Mouse (Mus musculus) lung, postnatal 14 days (tissue): ENCODE measurements at regions not wholly inside any gene's neighbourhood (a gene's known extent, or its start where the extent isn't known, plus 50 kb on each side); places are given as distances from the start of the nearest gene placed in this dataset.

ENCODE experiments used
- DNase-seq: peaks from one replicate; pipeline ENCODE4 v3.0.0; 2021

DNA sequence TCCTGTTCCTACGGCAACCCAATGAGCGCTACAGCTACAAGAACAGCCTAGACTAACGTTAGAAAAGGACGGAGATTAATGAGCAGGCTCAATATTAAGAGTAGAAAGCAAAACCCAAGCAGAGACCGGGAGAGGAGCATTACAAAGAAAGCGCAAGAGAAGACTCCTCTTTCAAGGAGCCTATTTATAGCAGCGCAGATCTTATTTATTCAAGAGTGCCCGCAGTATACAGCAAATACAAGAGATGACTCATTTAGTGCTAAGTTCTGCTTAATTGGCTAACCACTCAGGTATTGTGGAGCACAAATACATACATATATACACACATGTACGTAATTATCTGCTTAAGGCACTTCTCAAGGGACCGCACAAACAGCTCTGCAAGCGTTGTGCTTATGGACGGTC lies 377.2 kb downstream of the Gpd2 start:
- DNase-seq = no peak

DNA sequence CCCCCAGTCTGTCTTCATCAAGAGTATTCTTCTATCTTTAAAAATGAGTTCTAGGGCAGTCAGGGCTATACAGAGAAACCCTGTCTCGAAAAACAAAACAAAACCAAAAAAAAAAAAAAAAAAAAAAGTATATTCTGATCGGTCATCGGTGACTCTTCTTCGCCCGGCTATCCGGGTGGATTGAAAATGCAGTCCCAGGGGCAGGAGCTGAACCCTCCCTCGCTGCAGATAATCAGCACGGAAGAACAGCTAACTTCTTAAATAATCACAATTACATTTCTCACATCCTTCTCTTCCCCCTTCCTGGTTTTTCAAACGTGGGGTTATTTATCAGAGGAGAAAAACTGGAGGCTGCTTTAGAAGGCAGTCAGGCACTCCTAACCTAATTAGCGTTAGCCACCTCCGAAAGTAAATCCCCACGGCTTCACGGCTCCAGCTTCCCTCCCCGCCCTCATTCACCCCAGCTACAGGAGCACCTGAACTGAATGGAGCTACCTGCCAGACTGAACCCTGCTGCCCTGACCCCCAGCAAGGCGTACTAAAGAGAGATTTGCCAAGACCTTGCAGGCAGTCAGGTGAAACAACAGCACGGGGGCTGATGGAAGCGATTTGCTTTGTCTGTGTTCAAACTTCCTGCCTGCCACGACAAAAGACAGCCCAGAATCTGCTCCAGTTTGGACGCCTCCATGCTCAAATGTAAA lies 379.2 kb downstream of the Gpd2 start:
- DNase-seq = no peak

DNA sequence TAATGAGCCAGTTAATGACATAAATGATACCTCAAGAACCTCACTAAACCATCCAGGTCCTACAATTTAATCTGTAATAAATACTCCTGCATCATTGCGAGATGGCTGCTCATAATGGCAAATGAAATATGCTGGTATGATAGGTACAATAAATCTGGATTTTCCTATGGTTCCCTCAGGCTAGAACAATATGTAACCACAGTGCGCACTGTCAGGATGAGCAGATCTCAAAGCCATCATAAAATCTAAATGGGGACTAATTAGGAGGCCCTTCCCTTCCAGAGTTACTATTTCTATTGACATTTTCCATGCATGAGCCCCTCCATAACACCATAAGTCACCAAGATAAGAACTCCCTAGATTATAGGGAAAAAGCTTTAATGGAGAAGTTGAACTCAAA lies 379.8 kb downstream of the Gpd2 start:
- DNase-seq = no peak

DNA sequence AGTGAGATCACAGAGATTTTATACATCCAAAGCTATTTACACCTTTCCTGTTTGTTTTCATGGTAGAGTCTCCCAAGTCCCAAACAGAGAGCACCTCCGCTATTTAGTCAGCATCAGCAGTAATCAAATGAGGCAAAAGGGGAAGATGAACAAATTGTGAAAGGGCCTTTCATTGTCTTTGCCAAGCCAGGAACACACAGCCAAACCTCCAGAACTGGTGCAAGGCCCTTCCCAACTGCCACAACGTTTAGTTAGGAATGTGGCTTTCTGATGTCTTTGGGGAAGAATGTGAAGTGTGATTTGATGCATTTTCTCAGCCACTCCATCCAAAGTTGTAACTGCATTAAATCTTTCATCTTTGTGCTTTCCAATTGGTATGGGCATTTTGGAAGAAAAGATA lies 353.6 kb upstream of the Galnt5 start:
- DNase-seq = no peak

DNA sequence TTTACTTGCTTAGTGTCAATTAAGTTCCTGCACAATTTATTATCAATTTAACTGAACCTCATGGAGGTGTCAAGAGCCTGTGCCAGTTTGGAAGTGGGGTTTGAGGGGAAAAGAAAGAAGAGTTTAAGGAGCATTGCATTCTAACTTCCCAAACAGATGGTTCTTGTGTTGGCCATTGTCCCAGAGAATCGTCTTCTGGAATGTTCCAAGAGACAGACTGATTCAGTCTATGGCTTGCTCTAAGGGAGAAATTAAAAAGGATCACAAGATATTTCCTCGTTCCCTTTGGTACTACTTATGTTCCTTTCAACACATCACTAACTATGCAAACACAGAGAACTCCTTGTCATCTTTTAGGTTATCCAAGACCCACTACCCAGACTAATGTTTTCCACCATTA lies 353.1 kb upstream of the Galnt5 start:
- no peak for DNase-seq

DNA sequence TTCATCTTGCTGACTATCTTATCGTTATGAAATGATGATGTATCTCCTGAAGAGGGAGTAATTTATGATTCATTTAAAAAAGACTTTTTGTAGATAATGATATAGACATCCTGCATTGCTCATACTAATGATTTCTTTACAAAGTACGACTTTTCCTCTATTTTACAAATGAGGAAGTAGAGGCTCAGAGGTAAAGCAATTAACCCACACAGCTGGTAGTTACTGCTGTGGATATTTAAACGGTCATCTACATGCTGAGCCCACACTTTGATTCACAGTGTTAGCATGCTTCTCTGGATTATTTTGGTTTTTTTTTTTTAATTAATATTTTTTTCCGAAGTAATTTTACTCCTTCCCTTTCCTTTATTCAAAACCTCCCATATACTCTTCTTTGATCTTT lies 348.7 kb upstream of the Galnt5 start:
- no peak for DNase-seq

DNA sequence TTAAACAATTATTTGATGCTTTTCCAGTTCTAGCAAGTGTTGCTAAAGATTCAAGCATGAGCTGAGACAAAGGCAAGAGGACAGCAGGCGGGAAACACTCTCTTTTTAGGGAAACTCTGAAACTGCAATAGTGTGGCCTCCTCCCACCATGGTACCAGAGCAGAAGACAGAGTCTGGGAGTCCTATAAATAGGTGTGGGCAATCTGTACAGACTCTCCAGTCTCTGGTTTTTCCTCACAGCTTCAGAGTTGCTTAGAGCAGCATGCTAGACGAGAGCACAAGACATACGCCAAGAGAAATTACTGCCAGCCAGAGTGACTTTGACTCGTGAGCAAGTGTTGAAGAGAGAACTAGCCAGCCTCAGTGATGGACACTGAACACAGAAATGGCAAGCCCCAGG lies 340.3 kb upstream of the Galnt5 start:
- no peak for DNase-seq

DNA sequence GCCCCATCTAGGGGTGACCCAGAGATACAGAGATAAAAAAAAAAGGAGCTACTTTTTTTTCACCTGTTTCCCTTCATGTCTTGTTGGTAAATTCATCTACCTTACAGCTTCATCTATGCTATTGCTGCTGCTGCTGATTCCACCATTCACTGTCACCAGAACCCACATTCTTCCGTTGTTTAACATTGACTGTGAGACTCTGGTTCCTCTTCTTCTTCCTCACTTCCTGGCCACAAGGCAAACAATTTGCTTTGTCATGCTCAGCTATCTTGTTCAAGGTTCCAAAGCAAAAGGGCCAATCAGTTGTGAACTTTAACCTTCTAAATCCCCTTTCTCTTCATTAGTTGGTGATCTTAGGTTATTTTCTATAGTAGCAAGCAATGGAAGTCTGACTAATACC lies 335.8 kb upstream of the Galnt5 start:
- DNase-seq = no peak

DNA sequence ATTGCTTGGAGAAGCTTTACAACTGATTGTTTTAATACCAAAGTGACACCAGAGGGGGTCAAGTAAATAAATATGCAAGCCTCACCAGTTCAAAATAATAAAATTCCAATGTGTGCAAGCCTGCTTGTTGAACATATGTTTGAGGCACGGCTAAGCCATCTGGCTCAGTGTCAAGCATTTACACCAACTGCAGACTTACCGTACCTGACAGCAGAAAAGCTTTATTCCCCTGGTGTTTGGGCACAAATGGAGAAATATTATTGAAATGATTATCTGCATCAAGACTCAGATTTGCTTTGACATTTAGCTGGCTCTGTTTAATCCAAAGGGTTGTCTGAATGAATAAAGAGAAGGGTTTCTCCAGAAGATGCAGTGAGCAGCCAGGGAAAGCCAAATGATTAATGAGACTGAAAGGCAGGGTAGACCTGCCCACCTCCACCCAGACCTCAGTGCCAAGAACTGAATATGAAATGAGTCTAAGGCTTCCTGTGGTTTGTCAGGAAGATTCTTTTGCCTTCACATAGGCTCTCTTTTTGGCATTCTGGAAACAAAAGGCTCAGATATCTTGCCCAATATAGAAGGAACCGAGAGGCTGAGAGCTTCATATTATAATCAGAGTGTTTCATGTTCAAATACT lies 325.6 kb upstream of the Galnt5 start:
- no peak for DNase-seq

DNA sequence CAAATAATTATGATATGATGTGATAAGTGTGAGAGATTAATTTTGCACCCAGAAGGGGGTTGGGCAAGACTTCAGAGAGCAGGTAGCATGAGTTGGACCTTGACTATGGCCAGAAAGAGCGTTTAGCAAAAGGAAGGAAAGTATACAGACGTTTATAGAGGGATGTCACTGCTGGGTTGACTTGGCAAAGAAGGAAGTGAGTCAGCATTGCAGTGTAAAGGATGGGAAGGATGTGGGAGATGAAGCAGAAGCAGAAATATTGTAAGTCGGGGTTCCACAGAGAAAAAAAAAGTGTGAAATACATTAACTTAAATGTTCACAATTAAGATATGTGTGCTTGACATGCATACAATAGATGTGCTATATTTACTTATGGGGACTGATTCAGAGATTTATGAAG lies 307.8 kb upstream of the Galnt5 start:
- DNase-seq = no peak

DNA sequence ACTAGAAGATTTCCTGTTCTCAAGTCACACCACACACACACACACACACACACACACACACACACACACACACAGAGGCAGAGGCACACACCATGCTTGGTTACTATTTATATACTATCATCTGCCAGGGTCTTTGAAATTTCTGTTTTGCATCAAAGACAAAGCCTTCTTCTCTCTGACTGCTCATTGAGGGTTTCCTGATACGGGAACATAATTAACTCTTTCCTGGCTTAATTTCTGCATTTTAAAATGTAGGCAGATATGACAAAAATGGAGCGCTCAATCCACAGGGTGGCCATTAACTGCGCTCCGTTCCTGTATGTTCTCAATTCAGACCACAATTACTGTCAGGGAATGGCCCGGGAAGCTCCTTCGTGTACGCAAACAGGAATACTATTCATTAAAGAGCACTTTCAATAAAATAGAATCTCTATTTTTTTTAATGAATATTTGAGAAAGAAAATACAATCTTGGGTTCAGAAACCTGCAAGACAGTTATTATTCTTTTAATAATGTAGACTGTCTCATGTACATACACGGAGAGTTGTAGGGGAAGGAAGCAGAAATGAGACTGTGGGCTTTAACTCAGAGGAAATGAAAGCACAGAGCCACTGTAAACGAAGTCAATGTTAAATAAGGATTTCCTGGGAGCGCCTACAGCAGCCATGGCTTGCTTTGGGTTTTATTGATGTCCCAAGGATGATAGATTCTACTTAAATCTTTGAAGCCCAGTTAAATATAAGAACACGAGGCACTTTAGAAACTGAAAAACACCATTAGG lies 300.5 kb upstream of the Galnt5 start:
- no peak for DNase-seq

DNA sequence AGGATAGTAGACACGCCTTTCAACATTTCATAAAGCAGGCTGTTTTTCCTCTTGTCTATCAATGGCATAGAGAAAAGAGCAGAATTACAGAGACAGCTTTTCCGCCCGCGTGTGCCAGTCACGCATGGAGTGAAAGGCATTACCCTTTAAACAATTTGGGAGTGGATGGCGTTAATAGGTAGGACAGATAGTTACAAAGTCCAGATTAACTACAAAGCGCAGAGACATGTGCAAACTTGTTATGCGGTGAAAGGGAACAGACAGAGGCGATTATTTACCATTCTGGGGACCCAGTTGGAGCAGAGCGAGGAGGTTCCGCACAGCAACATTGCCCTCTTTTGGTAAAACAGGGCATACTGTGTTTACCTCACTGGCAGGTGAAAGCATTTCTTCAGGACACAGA lies 299.0 kb upstream of the Galnt5 start:
- peak; percentile 6 for DNase-seq

DNA sequence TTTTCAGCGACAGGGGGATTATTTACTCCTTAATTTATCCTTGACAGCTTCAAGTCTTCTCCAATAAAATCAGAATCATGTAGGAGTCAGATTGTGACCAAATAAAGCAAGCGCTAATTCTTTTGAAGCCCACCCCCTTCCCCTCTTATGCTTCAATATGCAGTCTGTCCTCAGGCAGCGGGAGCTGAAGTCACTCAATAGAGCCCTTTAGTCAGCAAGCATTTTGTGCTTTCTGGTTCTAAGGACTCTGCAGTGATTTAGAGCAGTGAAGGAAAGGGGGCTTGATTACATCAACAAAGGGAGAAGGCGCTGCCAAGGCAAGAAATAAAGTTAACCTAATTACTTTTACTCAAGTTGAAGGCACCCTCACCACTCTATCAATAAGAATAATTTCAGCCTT lies 298.5 kb upstream of the Galnt5 start:
- DNase-seq = no peak

DNA sequence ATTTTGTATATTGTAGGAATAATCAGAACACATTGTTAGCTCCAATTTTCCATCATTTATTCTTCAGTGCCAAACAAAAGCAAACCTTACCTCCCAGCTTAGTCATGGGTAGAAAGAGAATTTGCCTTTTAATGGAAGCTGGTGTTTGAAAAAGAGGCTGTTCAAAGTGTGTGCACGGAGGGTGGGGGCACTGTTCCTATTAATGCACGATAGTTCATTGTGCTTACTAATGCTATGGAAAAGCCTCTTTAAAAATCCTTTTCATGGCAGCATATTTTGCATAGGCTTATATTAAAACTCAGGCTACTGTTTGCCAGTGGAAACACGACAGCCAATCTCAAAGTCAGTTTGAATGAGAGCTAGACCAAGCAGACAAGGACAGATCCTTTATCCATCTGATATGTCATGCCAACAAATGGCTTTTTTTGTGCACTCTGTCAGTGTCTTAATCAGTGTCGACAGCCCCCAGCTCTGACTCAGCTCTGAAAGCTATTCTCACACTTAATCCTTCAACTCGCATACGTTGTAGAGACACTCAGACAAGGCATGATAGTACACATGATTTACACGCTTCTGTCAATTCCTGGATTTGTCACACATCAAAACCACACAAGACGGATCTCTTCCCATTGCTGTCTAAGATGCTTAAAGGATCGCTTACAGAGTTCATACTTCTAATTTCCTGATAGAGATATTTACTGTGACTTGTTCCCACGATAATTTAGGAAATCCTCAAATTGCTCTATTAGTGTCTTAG lies 280.8 kb upstream of the Galnt5 start:
- no peak for DNase-seq
